Mouse (Mus musculus): ENCODE measurements at regions not wholly inside any gene's neighbourhood (a gene's known extent, or its start where the extent isn't known, plus 50 kb on each side); places are given as distances from the start of the nearest gene placed in this dataset.

GRCm38 (mm10) chr7:145135971-145136370, 71.9 kb downstream of the 1810010D01Rik start:
- Histone ChIP-seq H3K9ac (no peak overlapping the region), H3K27ac (no peak overlapping the region), H3K9me3 (replicated peaks) (no peaks in the 10 kb centered on the region), H3K4me2 (no peak overlapping the region), H3K4me1 (replicated peaks) (no peaks in the 10 kb centered on the region), H3K4me3 (no peak overlapping the region), H3K36me3 (no peaks in the 10 kb centered on the region), H3K27me3 (no peaks in the 10 kb centered on the region)
- ATAC-seq (replicated peaks; ENCODE audit: insufficient number of reproducible peaks, insufficient read depth, low FRiP score, low read depth): no peak
- 45% methylated on average over 5 of the region's 5 CpGs for WGBS

- 88% methylated on average over 5 of the region's 5 CpGs for WGBS
- Histone ChIP-seq H3K27me3 (no peaks in the 10 kb centered on the region), H3K4me1 (replicated peaks) (peaks cover 16% of the 10 kb centered on the region), H3K9ac (no peak overlapping the region), H3K36me3 (no peaks in the 10 kb centered on the region), H3K9me3 (replicated peaks) (no peaks in the 10 kb centered on the region), H3K27ac (no peak overlapping the region), H3K4me2 (no peak overlapping the region), H3K4me3 (no peak overlapping the region)
- ATAC-seq (replicated peaks; ENCODE audit: insufficient number of reproducible peaks, insufficient read depth, low FRiP score, low read depth): no peak
Measured at GRCm38 (mm10) chr7:145132506-145132905, 75.4 kb downstream of the 1810010D01Rik start.

GRCm38 (mm10) chr7:145131438-145132159, 76.3 kb downstream of the 1810010D01Rik start:
- Histone ChIP-seq H3K4me1 (replicated peaks) (peaks cover 24% of the 10 kb centered on the region), H3K27me3 (no peaks in the 10 kb centered on the region), H3K36me3 (no peaks in the 10 kb centered on the region), H3K4me3 (no peak overlapping the region), H3K9ac (no peak overlapping the region), H3K9me3 (replicated peaks) (no peaks in the 10 kb centered on the region), H3K4me2 (no peak overlapping the region), H3K27ac (no peak overlapping the region)
- no peak for ATAC-seq (replicated peaks; ENCODE audit: insufficient number of reproducible peaks, insufficient read depth, low FRiP score, low read depth)
- WGBS: 81% methylated on average over 8 of the region's 8 CpGs

- H3K4me2 ChIP-seq: no peak overlapping the region
- 36% methylated on average over 4 of the region's 4 CpGs for WGBS
- no peaks in the 10 kb centered on the region for H3K9me3 ChIP-seq (replicated peaks)
- H3K4me3 ChIP-seq: no peak overlapping the region
- H3K27ac ChIP-seq: no peak overlapping the region
- no peaks in the 10 kb centered on the region for H3K27me3 ChIP-seq
- no peak overlapping the region for H3K9ac ChIP-seq
- no peak for ATAC-seq (replicated peaks; ENCODE audit: insufficient number of reproducible peaks, insufficient read depth, low FRiP score, low read depth)
- H3K36me3 ChIP-seq: no peaks in the 10 kb centered on the region
- peaks cover 24% of the 10 kb centered on the region for H3K4me1 ChIP-seq (replicated peaks)
Measured at GRCm38 (mm10) chr7:145129971-145130370, 77.9 kb downstream of the 1810010D01Rik start.

GRCm38 (mm10) chr7:145127661-145128060, 80.3 kb downstream of the 1810010D01Rik start:
- H3K4me2 ChIP-seq: no peak overlapping the region
- H3K27ac ChIP-seq: peak overlapping the region; percentile 62
- H3K9ac ChIP-seq: no peak overlapping the region
- no peaks in the 10 kb centered on the region for H3K27me3 ChIP-seq
- peaks cover 26% of the 10 kb centered on the region for H3K4me1 ChIP-seq (replicated peaks)
- no peaks in the 10 kb centered on the region for H3K36me3 ChIP-seq
- WGBS: 15% methylated on average over 8 of the region's 8 CpGs
- H3K9me3 ChIP-seq (replicated peaks): no peaks in the 10 kb centered on the region
- no peak overlapping the region for H3K4me3 ChIP-seq
- no peak for ATAC-seq (replicated peaks; ENCODE audit: insufficient number of reproducible peaks, insufficient read depth, low FRiP score, low read depth)

GRCm38 (mm10) chr7:145127180-145127579, 80.7 kb downstream of the 1810010D01Rik start:
- ATAC-seq (replicated peaks; ENCODE audit: insufficient number of reproducible peaks, insufficient read depth, low FRiP score, low read depth): no peak
- 68% methylated on average over 4 of the region's 4 CpGs for WGBS
- Histone ChIP-seq H3K4me3 (no peak overlapping the region), H3K4me1 (replicated peaks) (peaks cover 30% of the 10 kb centered on the region), H3K9me3 (replicated peaks) (no peaks in the 10 kb centered on the region), H3K9ac (no peak overlapping the region), H3K27ac (peak overlapping the region; percentile 62; the same call in 1 of the 2 replicates), H3K36me3 (no peaks in the 10 kb centered on the region), H3K4me2 (no peak overlapping the region), H3K27me3 (no peaks in the 10 kb centered on the region)

- Histone ChIP-seq H3K9me3 (replicated peaks) (no peaks in the 10 kb centered on the region), H3K27me3 (no peaks in the 10 kb centered on the region), H3K4me3 (no peak overlapping the region), H3K9ac (no peak overlapping the region), H3K4me1 (replicated peaks) (peaks cover 34% of the 10 kb centered on the region), H3K27ac (no peak overlapping the region), H3K36me3 (no peaks in the 10 kb centered on the region), H3K4me2 (no peak overlapping the region)
- WGBS: 78% methylated on average over 2 of the region's 2 CpGs
- ATAC-seq (replicated peaks; ENCODE audit: insufficient number of reproducible peaks, insufficient read depth, low FRiP score, low read depth): no peak
Measured at GRCm38 (mm10) chr7:145123996-145124601, 83.8 kb downstream of the 1810010D01Rik start.

- Histone ChIP-seq H3K9me3 (replicated peaks) (no peaks in the 10 kb centered on the region), H3K4me3 (no peak overlapping the region), H3K4me1 (replicated peaks) (peaks cover 25% of the 10 kb centered on the region), H3K9ac (no peak overlapping the region), H3K36me3 (no peaks in the 10 kb centered on the region), H3K27ac (no peak overlapping the region), H3K27me3 (no peaks in the 10 kb centered on the region), H3K4me2 (no peak overlapping the region)
- 50% methylated on average over 2 of the region's 2 CpGs for WGBS
- 0 out of 2 replicates have a peak, but pooled peaks have one; percentile 23 for ATAC-seq (replicated peaks; ENCODE audit: insufficient number of reproducible peaks, insufficient read depth, low FRiP score, low read depth)
Measured at GRCm38 (mm10) chr7:145122471-145122870, 85.4 kb downstream of the 1810010D01Rik start.

GRCm38 (mm10) chr7:145118406-145118805, 89.5 kb downstream of the 1810010D01Rik start:
- H3K4me3 ChIP-seq: no peak overlapping the region
- H3K4me2 ChIP-seq: no peak overlapping the region
- H3K4me1 ChIP-seq (replicated peaks): peaks cover 22% of the 10 kb centered on the region
- ATAC-seq (replicated peaks; ENCODE audit: insufficient number of reproducible peaks, insufficient read depth, low FRiP score, low read depth): no peak
- H3K27me3 ChIP-seq: no peaks in the 10 kb centered on the region
- WGBS: 61% methylated on average over 4 of the region's 4 CpGs
- no peaks in the 10 kb centered on the region for H3K9me3 ChIP-seq (replicated peaks)
- no peaks in the 10 kb centered on the region for H3K36me3 ChIP-seq
- no peak overlapping the region for H3K27ac ChIP-seq
- H3K9ac ChIP-seq: no peak overlapping the region

- ATAC-seq (replicated peaks; ENCODE audit: insufficient number of reproducible peaks, insufficient read depth, low FRiP score, low read depth): no peak
- H3K36me3 ChIP-seq: no peaks in the 10 kb centered on the region
- H3K4me3 ChIP-seq: no peak overlapping the region
- WGBS: 80% methylated on average over 2 of the region's 2 CpGs
- H3K27me3 ChIP-seq: no peaks in the 10 kb centered on the region
- H3K4me1 ChIP-seq (replicated peaks): peaks cover 38% of the 10 kb centered on the region
- H3K4me2 ChIP-seq: no peak overlapping the region
- no peaks in the 10 kb centered on the region for H3K9me3 ChIP-seq (replicated peaks)
- no peak overlapping the region for H3K27ac ChIP-seq
- no peak overlapping the region for H3K9ac ChIP-seq
Measured at GRCm38 (mm10) chr7:145114660-145115059, 93.3 kb downstream of the 1810010D01Rik start.

GRCm38 (mm10) chr7:145114145-145114544, 93.8 kb downstream of the 1810010D01Rik start:
- Histone ChIP-seq H3K9ac (no peak overlapping the region), H3K4me3 (no peak overlapping the region), H3K27ac (no peak overlapping the region), H3K4me1 (replicated peaks) (peaks cover 38% of the 10 kb centered on the region), H3K36me3 (no peaks in the 10 kb centered on the region), H3K27me3 (no peaks in the 10 kb centered on the region), H3K9me3 (replicated peaks) (no peaks in the 10 kb centered on the region), H3K4me2 (no peak overlapping the region)
- no peak for ATAC-seq (replicated peaks; ENCODE audit: insufficient number of reproducible peaks, insufficient read depth, low FRiP score, low read depth)
- WGBS: 61% methylated on average over 2 of the region's 2 CpGs
